ENCODE assay signal across 20 mouse cellular contexts in the genomic region with DNA sequence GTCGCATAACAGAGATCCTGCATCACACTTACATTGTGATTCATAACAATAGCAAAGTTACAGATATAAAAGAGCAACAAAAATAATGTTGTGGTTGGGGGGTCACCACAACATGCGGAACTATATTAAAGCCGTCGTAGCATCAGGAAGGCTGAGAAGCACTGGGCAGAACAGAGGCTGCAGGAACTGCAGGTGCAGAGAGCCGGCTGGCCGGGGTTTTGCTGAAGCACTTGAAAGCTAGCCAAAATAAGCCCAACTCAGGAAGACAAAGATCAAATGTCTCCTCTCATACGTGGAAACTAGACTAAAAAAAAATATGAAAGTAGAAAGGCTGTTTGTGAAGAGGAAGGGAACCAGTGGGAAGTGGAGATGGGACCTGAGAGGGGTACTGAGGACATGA. TPM values are rescaled to one million over a fixed set of nuclear protein-coding genes. Genes with fewer than 3 reads are reported as not detected.
DNase-seq lines count a peak whose midpoint lies in the region; ATAC-seq and TF ChIP-seq lines count a peak whose summit lies in the region.
"Had no signal": no experiment of that assay in that cellular context is flagged by ENCODE, and none has a peak within 500 bp of the region (broad histone marks: within the 10 kb centered on the region; RNA-seq: fewer than 3 reads in every experiment).

No protein-coding gene starts in this region.

- no peaks in the 10 kb centered on the region for H3K79me2 ChIP-seq in liver, adult 2 months (ENCODE audit: control insufficient read depth, insufficient read depth, low read length)

- H3K4me2 ChIP-seq in liver, embryonic 11.5 days, result no peak overlapping the region
- H3K4me2 ChIP-seq: embryonic facial prominence, embryonic 15.5 days; forebrain, embryonic 13.5 days; heart, embryonic 13.5 days had no signal

- H3K27me3 ChIP-seq in liver, adult 2 months (ENCODE audit: control insufficient read depth, insufficient read depth, low read length), result no peaks in the 10 kb centered on the region
- no peaks in the 10 kb centered on the region for H3K27me3 ChIP-seq in liver, embryonic 11.5 days (replicated peaks; ENCODE audit: control insufficient read depth, insufficient read depth, low read length)
- H3K27me3 ChIP-seq: embryonic facial prominence, embryonic 15.5 days; forebrain, embryonic 13.5 days; heart, embryonic 13.5 days had no signal

- TF ChIP-seq POLR2A in liver, adult 2 months (IDR thresholded peaks at IDR 0.05; ENCODE audit: extremely low read depth, insufficient read depth, low read length), result no peak

- 38% methylated on average over 7 of the region's 7 CpGs for WGBS in liver, adult 2 months
- WGBS in liver, embryonic 11.5 days, result 76% methylated on average over 7 of the region's 7 CpGs

- H3K4me1 ChIP-seq in liver, adult 2 months (ENCODE audit: control insufficient read depth, insufficient read depth, low read length), result peaks cover 17% of the 10 kb centered on the region
- no peaks in the 10 kb centered on the region for H3K4me1 ChIP-seq in liver, embryonic 11.5 days (replicated peaks; ENCODE audit: control insufficient read depth, insufficient read depth, low read length)
- H3K4me1 ChIP-seq: forebrain, embryonic 13.5 days had no signal

- H3K36me3 ChIP-seq in liver, adult 2 months (ENCODE audit: control insufficient read depth, insufficient read depth, low read length), result no peaks in the 10 kb centered on the region
- H3K36me3 ChIP-seq in liver, embryonic 11.5 days (ENCODE audit: control insufficient read depth, insufficient read depth, low read length), result no peaks in the 10 kb centered on the region
- H3K36me3 ChIP-seq: embryonic facial prominence, embryonic 15.5 days; heart, embryonic 13.5 days; midbrain, embryonic 10.5 days had no signal

- H3K27ac ChIP-seq in liver, adult 2 months (replicated peaks; ENCODE audit: insufficient read depth, low read depth, low read length), result no peak overlapping the region
- H3K27ac ChIP-seq in liver, embryonic 11.5 days (ENCODE audit: low read depth, low read length), result no peak overlapping the region
- H3K27ac ChIP-seq: embryonic facial prominence, embryonic 15.5 days; forebrain, embryonic 13.5 days; heart, embryonic 13.5 days; hindbrain, postnatal 0 days; midbrain, embryonic 10.5 days had no signal

- H3K9ac ChIP-seq in liver, adult 2 months (ENCODE audit: low read depth, low read length), result no peak overlapping the region
- H3K9ac ChIP-seq in liver, embryonic 11.5 days (ENCODE audit: low read depth, low read length), result no peak overlapping the region
- H3K9ac ChIP-seq: embryonic facial prominence, embryonic 15.5 days; forebrain, embryonic 13.5 days; heart, embryonic 13.5 days had no signal

- ATAC-seq in liver, embryonic 11.5 days (replicated peaks; ENCODE audit: low FRiP score), result no peak
- ATAC-seq in CD4-positive, CD25-positive, alpha-beta regulatory T cell, adult 4 months, result no peak
- ATAC-seq: forebrain, embryonic 13.5 days; hindbrain, postnatal 0 days had no signal

- H3K4me3 ChIP-seq in liver, adult 2 months (ENCODE audit: insufficient read depth, low read depth, low read length), result no peak overlapping the region
- no peak overlapping the region for H3K4me3 ChIP-seq in liver, embryonic 11.5 days (ENCODE audit: low read depth, low read length)
- H3K4me3 ChIP-seq: embryonic facial prominence, embryonic 15.5 days; forebrain, embryonic 13.5 days; heart, embryonic 13.5 days; midbrain, embryonic 10.5 days had no signal

- no peaks in the 10 kb centered on the region for H3K9me3 ChIP-seq in liver, embryonic 11.5 days (ENCODE audit: control insufficient read depth, low read length)
- H3K9me3 ChIP-seq: embryonic facial prominence, embryonic 15.5 days; forebrain, embryonic 13.5 days; heart, embryonic 13.5 days; midbrain, embryonic 10.5 days had no signal

- TF ChIP-seq CTCF in liver, adult 2 months (IDR thresholded peaks at IDR 0.05; ENCODE audit: low read depth, low read length), result no peak

- DNase-seq in adrenal gland, postnatal 36 days, result peak; percentile 12 to 24
- DNase-seq in adrenal gland, adult 8-10 months, result no peak
- peak; percentile 37 for DNase-seq in liver, adult 2 months (ENCODE audit: extremely low read depth, low read depth, low spot score)
- DNase-seq in liver, embryonic 11.5 days (ENCODE audit: low spot score), result no peak
- DNase-seq in kidney, postnatal 25 days, result peak; percentile 62 to 75
- peak; percentile 61 for DNase-seq in thymus, postnatal 14 days
- DNase-seq in cerebellum, adult 8-10 months, result no peak
- DNase-seq: adrenal gland, postnatal 14 days; cerebellum, postnatal 25 days; layer of hippocampus, adult 9-11 months; liver; lung, postnatal 10 days had no signal

RNA-seq across cellular contexts. Expression of gene Slc22a8, which starts 19.3 kb away (rescaled TPM):
- under 1 TPM in 1 of 2 experiments, not detected in 1; 0.36 TPM for total RNA-seq in adrenal gland, postnatal 36 days (2021)
- under 1 TPM in 3 of 4 experiments, not detected in 1; 0.07 to 0.40 (median 0.15) TPM for total RNA-seq in adrenal gland, adult 8-10 months (2022)
- not detected in 2 replicates for total RNA-seq in liver, adult 2 months (2014; rRNA removed)
- 0.02 TPM in 1 of 2 replicates, not detected in the other for polyA plus RNA-seq in liver, adult 2 months (2012; rRNA removed)
- polyA plus RNA-seq in liver, embryonic 11.5 days (2014; fragmentation: Nextera tagmentation; extraction: Ambion mirVana), result 2.0 and 2.9 TPM in 2 replicates
- under 1 TPM in 1 of 2 experiments, not detected in 1; 0.12 TPM for polyA plus RNA-seq in CD4-positive, CD25-positive, alpha-beta regulatory T cell, adult 4 months (2017; shearing (Covaris generic))
- total RNA-seq: neutrophil, adult 5-6 weeks had no signal
- polyA plus RNA-seq: stomach, embryonic 14.5 days had no signal

RNA-seq across cellular contexts. Expression of gene Slc22a6, which starts 46.1 kb away (rescaled TPM):
- total RNA-seq in adrenal gland, postnatal 36 days (2021), result not detected
- total RNA-seq in adrenal gland, adult 8-10 months (2022), result not detected
- total RNA-seq in liver, adult 2 months (2014; rRNA removed), result not detected in 2 replicates
- 0.02 TPM in 1 of 2 replicates, not detected in the other for polyA plus RNA-seq in liver, adult 2 months (2012; rRNA removed)
- not detected in 2 replicates for polyA plus RNA-seq in liver, embryonic 11.5 days (2014; fragmentation: Nextera tagmentation; extraction: Ambion mirVana)
- polyA plus RNA-seq in CD4-positive, CD25-positive, alpha-beta regulatory T cell, adult 4 months (2017; shearing (Covaris generic)), result not detected
- total RNA-seq: adrenal gland, postnatal 14 days; neutrophil, adult 5-6 weeks had no signal
- polyA plus RNA-seq: heart, embryonic 13.5 days; stomach, embryonic 14.5 days had no signal

Comparison
In these comparisons a context has a peak if more than half of its experiments do, and no peak if none do; other contexts are left out.
1. DNase-seq: peak in adrenal gland, postnatal 36 days (2 of 2), liver, adult 2 months (single experiment), kidney, postnatal 25 days (2 of 2) and thymus, postnatal 14 days (single experiment); none in adrenal gland, adult 8-10 months (single experiment), liver, embryonic 11.5 days (single experiment) and cerebellum, adult 8-10 months (single experiment).